In genomic region chr8:95807861-95808260, GRCm38 (mm10) we compare ENCODE assay signal across 8 mouse cellular contexts. TPM values are rescaled to one million over a fixed set of nuclear protein-coding genes. Genes with fewer than 3 reads are reported as not detected.
DNase-seq lines count a peak whose midpoint lies in the region; ATAC-seq and TF ChIP-seq lines count a peak whose summit lies in the region.

No protein-coding gene starts in this region.

- peaks cover 48% of the 10 kb centered on the region for H3K4me1 ChIP-seq in G1E (ENCODE audit: insufficient read depth, low read depth, low read length)
- peaks cover 17% of the 10 kb centered on the region for H3K4me1 ChIP-seq in forebrain, embryonic 16.5 days (replicated peaks; ENCODE audit: control insufficient read depth, insufficient read depth, low read length)
- H3K4me1 ChIP-seq in lung, embryonic 14.5 days (ENCODE audit: insufficient read depth), result peaks cover 6% of the 10 kb centered on the region; the same call in 1 of the 2 replicates
- H3K4me1 ChIP-seq in olfactory bulb, adult 2 months (ENCODE audit: control insufficient read depth, insufficient read depth, low read length), result peaks cover 3% of the 10 kb centered on the region
- peaks cover 11% of the 10 kb centered on the region for H3K4me1 ChIP-seq in thymus, adult 2 months (replicated peaks; ENCODE audit: control insufficient read depth, insufficient read depth, low read length)

- H3K9ac ChIP-seq in forebrain, embryonic 16.5 days (replicated peaks; ENCODE audit: low read depth, low read length), result peak overlapping the region; percentile 63
- peak overlapping the region; percentile 99; the same call in 1 of the 2 replicates for H3K9ac ChIP-seq in lung, embryonic 14.5 days

- TF ChIP-seq POLR2A in olfactory bulb, adult 2 months (IDR thresholded peaks at IDR 0.05; ENCODE audit: insufficient read depth, low read depth, low read length), result peak; percentile 27; the same call in 1 of the 2 replicates
- TF ChIP-seq POLR2A in thymus, adult 2 months (IDR thresholded peaks at IDR 0.05; ENCODE audit: control insufficient read depth, extremely low read depth, insufficient read depth, low read length, poor library complexity), result peak; percentile 46; the same call in 1 of the 2 replicates

- peak; percentile 79 for DNase-seq in G1E (ENCODE audit: low spot score)
- peak; percentile 91 to 96 for DNase-seq in cerebellum, adult 18-20 months
- DNase-seq in heart, postnatal 36 days, result peak; percentile 88
- peak; percentile 92 to 95 for DNase-seq in layer of hippocampus, adult 2 months (ENCODE audit: low spot score in 2 of 2)
- DNase-seq in lung, embryonic 14.5 days, result peak; percentile 98
- peak; percentile 87 for DNase-seq in thymus, adult 2 months

- H3K9me3 ChIP-seq in G1E (replicated peaks), result no peaks in the 10 kb centered on the region
- H3K9me3 ChIP-seq in forebrain, embryonic 16.5 days (ENCODE audit: control insufficient read depth, low read length), result no peaks in the 10 kb centered on the region
- H3K9me3 ChIP-seq in lung, embryonic 14.5 days (ENCODE audit: low read depth, low read length), result no peaks in the 10 kb centered on the region

- peak overlapping the region; percentile 95 for H3K27ac ChIP-seq in forebrain, embryonic 16.5 days (ENCODE audit: low read length)
- peak overlapping the region; percentile 97 for H3K27ac ChIP-seq in layer of hippocampus, adult 2 months
- H3K27ac ChIP-seq in lung, embryonic 14.5 days (ENCODE audit: low read depth), result peak overlapping the region; percentile 87
- peak overlapping the region; percentile 95 for H3K27ac ChIP-seq in olfactory bulb, adult 2 months (ENCODE audit: insufficient read depth, low read depth, low read length)
- H3K27ac ChIP-seq in thymus, adult 2 months (ENCODE audit: control insufficient read depth, insufficient read depth, low read length), result peak overlapping the region; percentile 91

- under 1% methylated on average over 20 of the region's 20 CpGs for WGBS in forebrain, embryonic 16.5 days
- under 1% methylated on average over 20 of the region's 20 CpGs for WGBS in lung, embryonic 14.5 days
- WGBS in olfactory bulb, adult 2 months, result 0% methylated on average over 20 of the region's 20 CpGs
- under 1% methylated on average over 20 of the region's 20 CpGs for WGBS in thymus, adult 2 months

- intact Hi-C loops in heart, postnatal 36 days (cut with DNase I), result loop anchor here (5.0 kb wide), 1 partner anchor 79 kb away; the partner anchor contains the start of gene Got2

- H3K36me3 ChIP-seq in G1E (replicated peaks), result peaks cover 29% of the 10 kb centered on the region
- H3K36me3 ChIP-seq in forebrain, embryonic 16.5 days (ENCODE audit: control insufficient read depth, insufficient read depth), result no peaks in the 10 kb centered on the region
- peaks cover 13% of the 10 kb centered on the region; the same call in 1 of the 2 replicates for H3K36me3 ChIP-seq in lung, embryonic 14.5 days (ENCODE audit: insufficient read depth)
- H3K36me3 ChIP-seq in thymus, adult 2 months (ENCODE audit: control insufficient read depth, insufficient read depth, low read length), result no peaks in the 10 kb centered on the region

- H3K4me3 ChIP-seq in G1E (ENCODE audit: low read depth, low read length), result peak overlapping the region; percentile 89
- peak overlapping the region; percentile 85 for H3K4me3 ChIP-seq in forebrain, embryonic 16.5 days (replicated peaks; ENCODE audit: low read length)
- peak overlapping the region; percentile 98 for H3K4me3 ChIP-seq in layer of hippocampus, adult 2 months
- peak overlapping the region; percentile 100 for H3K4me3 ChIP-seq in lung, embryonic 14.5 days (ENCODE audit: low read depth, low read length)
- peak overlapping the region; percentile 95 for H3K4me3 ChIP-seq in olfactory bulb, adult 2 months (ENCODE audit: insufficient read depth, low read depth, low read length)
- H3K4me3 ChIP-seq in thymus, adult 2 months (ENCODE audit: control insufficient read depth, insufficient read depth, low read length), result peak overlapping the region; percentile 82

- peak overlapping the region; percentile 62 for H3K4me2 ChIP-seq in forebrain, embryonic 16.5 days (ENCODE audit: low read length)
- H3K4me2 ChIP-seq in lung, embryonic 14.5 days, result peak overlapping the region; percentile 57

- TF ChIP-seq CTCF in G1E (IDR thresholded peaks at IDR 0.05; ENCODE audit: low read depth, low read length), result no peak
- TF ChIP-seq CTCF in layer of hippocampus, adult 2 months (conservative IDR thresholded peaks at IDR 0.05), result no peak
- TF ChIP-seq CTCF in lung, embryonic 14.5 days (IDR thresholded peaks at IDR 0.05; ENCODE audit: low read depth), result no peak
- no peak for TF ChIP-seq CTCF in olfactory bulb, adult 2 months (IDR thresholded peaks at IDR 0.05; ENCODE audit: insufficient read depth, low read depth, low read length)
- no peak for TF ChIP-seq CTCF in thymus, adult 2 months (IDR thresholded peaks at IDR 0.05; ENCODE audit: borderline replicate concordance, control insufficient read depth, extremely low read depth, insufficient read depth, low read length, poor library complexity)

- ATAC-seq in G1E (ENCODE audit: extremely low read depth, insufficient number of reproducible peaks, low FRiP score, poor library complexity, severe bottlenecking), result peak; percentile 83
- ATAC-seq in forebrain, embryonic 16.5 days, result peak; percentile 95
- peak; percentile 93 for ATAC-seq in lung, embryonic 14.5 days (ENCODE audit: insufficient read depth)

- no peaks in the 10 kb centered on the region for H3K27me3 ChIP-seq in G1E (ENCODE audit: insufficient read depth, low read length)
- H3K27me3 ChIP-seq in forebrain, embryonic 16.5 days (replicated peaks; ENCODE audit: control insufficient read depth, insufficient read depth, low read length), result no peaks in the 10 kb centered on the region
- H3K27me3 ChIP-seq in lung, embryonic 14.5 days (ENCODE audit: insufficient read depth, low read length), result no peaks in the 10 kb centered on the region
- H3K27me3 ChIP-seq in thymus, adult 2 months (ENCODE audit: control insufficient read depth, insufficient read depth, low read length), result no peaks in the 10 kb centered on the region

RNA-seq across cellular contexts. Expression of gene Cnot1, which starts 0.6 kb away (rescaled TPM):
- total RNA-seq in G1E (2014; fragmentation: Nextera tagmentation), result 730 and 814 TPM in 2 replicates
- 190 and 194 TPM in 2 replicates for total RNA-seq in G1E (2017)
- polyA plus RNA-seq in G1E (2012), result 69.5 and 85.5 TPM in 2 replicates
- 58.5 and 58.7 TPM in 2 replicates for polyA plus RNA-seq in forebrain, embryonic 16.5 days (2015; fragmentation: Nextera tagmentation; extraction: Ambion mirVana)
- total RNA-seq in heart, postnatal 36 days (2021), result 100 to 1,000 TPM; 119 to 124 TPM
- total RNA-seq in layer of hippocampus, adult 2 months (2021), result 100 to 1,000 TPM; 130 to 144 TPM
- polyA plus RNA-seq in lung, embryonic 14.5 days (2014; fragmentation: Nextera tagmentation; extraction: Ambion mirVana), result 123 and 131 TPM in 2 replicates
- polyA plus RNA-seq in olfactory bulb, adult 2 months (2012; ENCODE audit: insufficient read depth, insufficient read length, low replicate concordance, missing spikeins), result 231 TPM in 1 of 2 replicates, not detected in the other
- 229 and 247 TPM in 2 replicates for polyA plus RNA-seq in thymus, adult 2 months (2012; rRNA removed)

RNA-seq across cellular contexts. Expression of gene Sap18b, which starts 17.3 kb away (rescaled TPM):
- total RNA-seq in G1E (2014; fragmentation: Nextera tagmentation), result 113 and 139 TPM in 2 replicates
- 432 and 502 TPM in 2 replicates for total RNA-seq in G1E (2017)
- polyA plus RNA-seq in G1E (2012), result 87.1 and 88.3 TPM in 2 replicates
- 219 and 261 TPM in 2 replicates for polyA plus RNA-seq in forebrain, embryonic 16.5 days (2015; fragmentation: Nextera tagmentation; extraction: Ambion mirVana)
- total RNA-seq in heart, postnatal 36 days (2021), result 10 to 100 TPM; 87.1 to 90.7 TPM
- 100 to 1,000 TPM; 123 to 140 TPM for total RNA-seq in layer of hippocampus, adult 2 months (2021)
- 347 and 362 TPM in 2 replicates for polyA plus RNA-seq in lung, embryonic 14.5 days (2014; fragmentation: Nextera tagmentation; extraction: Ambion mirVana)
- polyA plus RNA-seq in olfactory bulb, adult 2 months (2012; ENCODE audit: insufficient read depth, insufficient read length, low replicate concordance, missing spikeins), result not detected in 2 replicates
- polyA plus RNA-seq in thymus, adult 2 months (2012; rRNA removed), result 30.9 and 43.4 TPM in 2 replicates

RNA-seq across cellular contexts. Expression of gene Slc38a7, which starts 45.5 kb away (rescaled TPM):
- total RNA-seq in G1E (2014; fragmentation: Nextera tagmentation) (24.6 and 26.4 TPM in 2 replicates), G1E (2017) (13.3 and 13.8 TPM in 2 replicates)
- polyA plus RNA-seq in G1E (2012), result 14.3 and 16.1 TPM in 2 replicates
- polyA plus RNA-seq in forebrain, embryonic 16.5 days (2015; fragmentation: Nextera tagmentation; extraction: Ambion mirVana), result 29.9 and 31.1 TPM in 2 replicates
- total RNA-seq in heart, postnatal 36 days (2021), result 10 to 100 TPM; 11.4 to 12.0 TPM
- 10 to 100 TPM; 30.0 to 31.0 TPM for total RNA-seq in layer of hippocampus, adult 2 months (2021)
- polyA plus RNA-seq in lung, embryonic 14.5 days (2014; fragmentation: Nextera tagmentation; extraction: Ambion mirVana), result 12.9 and 14.1 TPM in 2 replicates
- not detected in 2 replicates for polyA plus RNA-seq in olfactory bulb, adult 2 months (2012; ENCODE audit: insufficient read depth, insufficient read length, low replicate concordance, missing spikeins)
- polyA plus RNA-seq in thymus, adult 2 months (2012; rRNA removed), result 21.9 and 26.8 TPM in 2 replicates

Comparison
In these comparisons a context has a peak if more than half of its experiments do, and no peak if none do; other contexts are left out.
1. Peak in every context shown above with its lines: DNase-seq, ATAC-seq, H3K4me3 ChIP-seq and H3K27ac ChIP-seq.
2. RNA of gene Slc38a7, which starts 45.5 kb away (polyA plus RNA-seq): 29.9 to 31.1 TPM in forebrain, embryonic 16.5 days, 21.9 to 26.8 TPM in thymus, adult 2 months, 14.3 to 16.1 TPM in G1E and 12.9 to 14.1 TPM in lung, embryonic 14.5 days; not detected in olfactory bulb, adult 2 months; every median in the first group is over 10 times any median in the second.